In genomic region chr19:4515746-4516145, GRCm38 (mm10) we compare ENCODE assay signal across 10 mouse cellular contexts. TPM values are rescaled to one million over a fixed set of nuclear protein-coding genes. Genes with fewer than 3 reads are reported as not detected.
DNase-seq lines count a peak whose midpoint lies in the region; ATAC-seq and TF ChIP-seq lines count a peak whose summit lies in the region.
"Had no signal": no experiment of that assay in that cellular context is flagged by ENCODE, and none has a peak within 500 bp of the region (broad histone marks: within the 10 kb centered on the region; RNA-seq: fewer than 3 reads in every experiment).

No protein-coding gene starts in this region.

- TF ChIP-seq POLR2A in cerebellum, adult 2 months (IDR thresholded peaks at IDR 0.05; ENCODE audit: borderline replicate concordance, insufficient read depth, low read length), result no peak

- TF ChIP-seq CTCF in cerebellum, adult 2 months (IDR thresholded peaks at IDR 0.05; ENCODE audit: borderline replicate concordance, insufficient read depth, low read depth, low read length), result no peak

- peak overlapping the region; percentile 21; the same call in 1 of the 2 replicates for H3K4me2 ChIP-seq in limb, embryonic 13.5 days (replicated peaks)

- 36% methylated on average over 2 of the region's 2 CpGs for WGBS in cerebellum, adult 2 months
- 30% methylated on average over 2 of the region's 2 CpGs for WGBS in limb, embryonic 13.5 days

- peak overlapping the region; percentile 4; the same call in 1 of the 2 replicates for H3K9ac ChIP-seq in limb, embryonic 13.5 days

- ATAC-seq in cerebellum, adult (ENCODE audit: insufficient number of reproducible peaks, low FRiP score, low TSS enrichment), result no peak
- ATAC-seq in limb, embryonic 13.5 days (ENCODE audit: low FRiP score, low read depth), result 0 out of 2 replicates have a peak, but pooled peaks have one; percentile 40

- no peaks in the 10 kb centered on the region for H3K9me3 ChIP-seq in limb, embryonic 13.5 days

- no peaks in the 10 kb centered on the region for H3K36me3 ChIP-seq in limb, embryonic 13.5 days

- no peak overlapping the region for H3K4me3 ChIP-seq in cerebellum, adult 2 months (replicated peaks; ENCODE audit: insufficient read depth, low read depth, low read length)
- H3K4me3 ChIP-seq in brown adipose tissue, adult 24 weeks (ENCODE audit: insufficient read depth, low read depth, low read length), result no peak overlapping the region
- no peak overlapping the region for H3K4me3 ChIP-seq in limb, embryonic 13.5 days

- no peak overlapping the region for H3K27ac ChIP-seq in cerebellum, adult 2 months (ENCODE audit: insufficient read depth, low read length)
- peak overlapping the region; percentile 41; the same call in 1 of the 2 replicates for H3K27ac ChIP-seq in brown adipose tissue, adult 24 weeks (replicated peaks; ENCODE audit: low read depth, low read length)
- H3K27ac ChIP-seq in limb, embryonic 13.5 days, result peak overlapping the region; percentile 70

- H3K4me1 ChIP-seq in cerebellum, adult 2 months (ENCODE audit: control insufficient read depth, insufficient read depth, low read length), result peaks cover 3% of the 10 kb centered on the region; the same call in 1 of the 2 replicates
- H3K4me1 ChIP-seq in brown adipose tissue, adult 24 weeks (ENCODE audit: control insufficient read depth, insufficient read depth, insufficient read length, low read length), result peaks cover 9% of the 10 kb centered on the region
- H3K4me1 ChIP-seq in limb, embryonic 13.5 days, result peaks cover 33% of the 10 kb centered on the region

- DNase-seq in cerebellum, adult 2 months, result peak; percentile 27 to 28
- DNase-seq in kidney, postnatal 14 days, result peak; percentile 40
- DNase-seq in kidney, adult 11 months, result no peak
- no peak for DNase-seq in thymus, postnatal 0 days (ENCODE audit: low spot score)
- DNase-seq in spleen, postnatal 36 days (ENCODE audit: low spot score in 2 of 2), result no peak
- DNase-seq: B cell, adult 2 months had no signal

- no peaks in the 10 kb centered on the region for H3K27me3 ChIP-seq in cerebellum, adult 2 months (ENCODE audit: control insufficient read depth, insufficient read depth, low read length)
- H3K27me3 ChIP-seq in limb, embryonic 13.5 days, result peaks cover 13% of the 10 kb centered on the region

RNA-seq across cellular contexts. Expression of gene Pcx, which starts 5.5 kb away (rescaled TPM):
- 59.7 and 61.4 TPM in 2 replicates for polyA plus RNA-seq in cerebellum, adult 2 months (2012; rRNA removed)
- polyA plus RNA-seq in brown adipose tissue, adult 24 weeks (2012; ENCODE audit: insufficient read depth, insufficient read length, missing spikeins), result 328 and 343 TPM in 2 replicates
- 22.1 and 22.8 TPM in 2 replicates for polyA plus RNA-seq in limb, embryonic 13.5 days (2015; fragmentation: Nextera tagmentation; extraction: Ambion mirVana)
- 5.2 and 5.3 TPM in 2 replicates for polyA plus RNA-seq in thymus, postnatal 0 days (2015; fragmentation: Nextera tagmentation; extraction: Ambion mirVana)

RNA-seq across cellular contexts. Expression of gene 2010003K11Rik, which starts 17.4 kb away (rescaled TPM):
- polyA plus RNA-seq in cerebellum, adult 2 months (2012; rRNA removed), result not detected in 2 replicates
- 30.6 and 32.3 TPM in 2 replicates for polyA plus RNA-seq in brown adipose tissue, adult 24 weeks (2012; ENCODE audit: insufficient read depth, insufficient read length, missing spikeins)
- polyA plus RNA-seq in limb, embryonic 13.5 days (2015; fragmentation: Nextera tagmentation; extraction: Ambion mirVana), result not detected in 2 replicates
- polyA plus RNA-seq in thymus, postnatal 0 days (2015; fragmentation: Nextera tagmentation; extraction: Ambion mirVana), result not detected in 2 replicates
- polyA plus RNA-seq: cortical plate, adult 2 months had no signal

RNA-seq across cellular contexts. Expression of gene Syt12, which starts 38.5 kb away (rescaled TPM):
- 82.4 and 104 TPM in 2 replicates for polyA plus RNA-seq in cerebellum, adult 2 months (2012; rRNA removed)
- polyA plus RNA-seq in brown adipose tissue, adult 24 weeks (2012; ENCODE audit: insufficient read depth, insufficient read length, missing spikeins), result 6.9 and 8.0 TPM in 2 replicates
- 0.69 and 1.1 TPM in 2 replicates for polyA plus RNA-seq in limb, embryonic 13.5 days (2015; fragmentation: Nextera tagmentation; extraction: Ambion mirVana)
- polyA plus RNA-seq in thymus, postnatal 0 days (2015; fragmentation: Nextera tagmentation; extraction: Ambion mirVana), result 0.82 and 1.5 TPM in 2 replicates

Comparison
In these comparisons a context has a peak if more than half of its experiments do, and no peak if none do; other contexts are left out.
1. DNase-seq: peak in cerebellum, adult 2 months (2 of 2) and kidney, postnatal 14 days (single experiment); none in kidney, adult 11 months (single experiment), thymus, postnatal 0 days (single experiment) and spleen, postnatal 36 days (0 of 2).
2. RNA of gene 2010003K11Rik, which starts 17.4 kb away (polyA plus RNA-seq): 30.6 to 32.3 TPM in brown adipose tissue, adult 24 weeks; not detected in thymus, postnatal 0 days, not detected in cerebellum, adult 2 months and not detected in limb, embryonic 13.5 days; every median in the first group is over 10 times any median in the second.